Mouse (Mus musculus) liver, embryonic 14.5 days (tissue): ENCODE results near the gene Cldn20. TPM values are rescaled to one million over a fixed set of nuclear protein-coding genes. Genes with fewer than 3 reads are reported as not detected.
A peak's percentile ranks its signal among the peaks of the same experiment; 100 is the strongest.

ENCODE experiments used
- ATAC-seq: fragments of 200-750 bp; cut with Nextera tagmentation; 2 replicates; pipeline ENCODE4 v1.8.0; 2017; ENCODE audit warnings: moderate number of reproducible peaks, mild to moderate bottlenecking, moderate library complexity; ENCODE audit not compliant: insufficient read depth
- DNase-seq, 3 experiments: peaks; one replicate each; pipeline ENCODE4 v3.0.0-alpha.2; 2012 to 2013; ENCODE audit warnings: low read depth in 3 of 3, low spot score in 3 of 3
- H3K27ac ChIP-seq: fragments of 300-500 bp; sonication (generic); 2 replicates; pipeline ENCODE4 v1.5.1; 2014; ENCODE audit warnings: moderate library complexity, mild to moderate bottlenecking, control low read depth, inconsistent platforms
- H3K27me3 ChIP-seq: fragments of 300-500 bp; sonication (generic); 2 replicates; pipeline ENCODE4 v1.6.1; 2014; ENCODE audit warnings: mild to moderate bottlenecking, low read length, moderate library complexity; ENCODE audit not compliant: control insufficient read depth, insufficient read depth
- H3K36me3 ChIP-seq: fragments of 300-500 bp; sonication (generic); replicated peaks from 2 replicates; pipeline ENCODE4 v1.6.1; 2014; ENCODE audit warnings: low read depth; ENCODE audit not compliant: control insufficient read depth, insufficient read depth
- H3K4me1 ChIP-seq, 2 experiments: fragments of 200-500 bp in 1 of 2; fragments of 300-500 bp in 1 of 2; sonication (generic) in 1 of 2; replicated peaks; 2 replicates each; pipeline ENCODE4 v1.6.1; 2012 to 2014; ENCODE audit warnings: antibody characterized with exemption in 1 of 2, inconsistent platforms in 1 of 2, low read length in 1 of 2; ENCODE audit not compliant: control insufficient read depth in 2 of 2, insufficient read depth in 2 of 2
- H3K4me2 ChIP-seq: fragments of 300-500 bp; sonication (generic); 2 replicates; pipeline ENCODE4 v1.6.1; 2014; ENCODE audit warnings: low read depth, mild to moderate bottlenecking, control low read depth, moderate library complexity
- H3K4me3 ChIP-seq, 2 experiments: fragments of 200-500 bp in 1 of 2; fragments of 300-500 bp in 1 of 2; sonication (generic) in 1 of 2; 2 replicates each; pipeline ENCODE4 v1.5.1; 2012 to 2014; ENCODE audit warnings: low read depth in 2 of 2, low read length in 2 of 2, mild to moderate bottlenecking in 2 of 2, control low read depth in 1 of 2, inconsistent platforms in 1 of 2, moderate library complexity in 1 of 2; ENCODE audit not compliant: insufficient read depth in 1 of 2
- H3K9ac ChIP-seq: fragments of 300-500 bp; sonication (generic); replicated peaks from 2 replicates; pipeline ENCODE4 v1.6.1; 2014; ENCODE audit warnings: mild to moderate bottlenecking, control low read depth, moderate library complexity
- H3K9me3 ChIP-seq: fragments of 300-500 bp; sonication (generic); 2 replicates; pipeline ENCODE4 v1.6.1; 2016; ENCODE audit warnings: low read length, mixed read lengths; ENCODE audit not compliant: control insufficient read depth
- CTCF ChIP-seq: IDR thresholded peaks from 2 replicates; pipeline ENCODE4 v1.5.1; 2016; ENCODE audit warnings: antibody characterized with exemption, low read depth, control low read depth
- EP300 ChIP-seq: IDR thresholded peaks from 2 replicates; pipeline ENCODE4 v1.6.1; 2016; ENCODE audit warnings: antibody characterized with exemption, low read depth
- WGBS: fragments of 180-500 bp; shearing (Covaris S2); extraction: QIAGEN DNeasy Blood & Tissue Kit; methylation state at CpG from one replicate; pipeline ENCODE4 v1.1.7; 2014; ENCODE audit not compliant: insufficient replicate concordance; 5-methylcytosine and 5-hydroxymethylcytosine counted together
- polyA plus RNA-seq, 2 experiments: library from polyadenylated mRNA; depleted of rRNA in 1 of 2; stranded (reverse) in 1 of 2; unstranded in 1 of 2; fragments of >200 nt; fragmentation: Nextera tagmentation in 1 of 2; extraction: Ambion mirVana in 1 of 2; gene quantifications; 2 replicates each; pipeline versions ENCODE4 v1.2.1 to v1.2.3; 2012 to 2014

The Cldn20 gene
- polyA plus RNA-seq, 2 experiments, result 0.13 TPM; not detected in 1

- 50% methylated on average over 1 of the region's 1 CpGs for WGBS
- Histone ChIP-seq H3K36me3 (no peaks in the 10 kb centered on the region), H3K9me3 (no peaks in the 10 kb centered on the region), H3K27ac (no peak overlapping the region), H3K27me3 (no peaks in the 10 kb centered on the region), H3K4me2 (no peak overlapping the region), H3K4me3 (no peak overlapping the region), H3K4me1 (peaks cover 11 to 18% of the 10 kb centered on the region in 2 experiments), H3K9ac (no peak overlapping the region)
- no peak for DNase-seq
- TF ChIP-seq CTCF (no peak), EP300 (no peak)
- no peak for ATAC-seq
These were observed 713 bp upstream of the Cldn20 start for GRCm38 (mm10) chr17:3531641-3532040.

GRCm38 (mm10) chr17:3533425-3533824 lies 1.1 kb downstream of the Cldn20 start:
- peak; percentile 45; the same call in 1 of the 2 replicates for TF ChIP-seq CTCF
- TF ChIP-seq EP300, result no peak
- peaks cover 0 to 7% of the 10 kb centered on the region in 2 experiments; a peak in 2 of 4 replicates for H3K4me1 ChIP-seq
- WGBS, result 31% methylated on average over 1 of the region's 1 CpGs
- ATAC-seq, result no peak
- no peaks in the 10 kb centered on the region for H3K27me3 ChIP-seq
- no peak overlapping the region for H3K9ac ChIP-seq
- no peak overlapping the region for H3K4me2 ChIP-seq
- no peaks in the 10 kb centered on the region for H3K36me3 ChIP-seq
- H3K4me3 ChIP-seq, result no peak overlapping the region
- no peak for DNase-seq
- H3K9me3 ChIP-seq, result no peaks in the 10 kb centered on the region
- no peak overlapping the region for H3K27ac ChIP-seq

GRCm38 (mm10) chr17:3540304-3540703 lies 8.0 kb downstream of the Cldn20 start:
- H3K4me1 ChIP-seq, result no peaks in the 10 kb centered on the region
- no peaks in the 10 kb centered on the region for H3K27me3 ChIP-seq
- TF ChIP-seq EP300 (no peak), CTCF (no peak)
- no peaks in the 10 kb centered on the region for H3K9me3 ChIP-seq
- no peak overlapping the region for H3K4me3 ChIP-seq
- H3K9ac ChIP-seq, result no peak overlapping the region
- ATAC-seq, result no peak
- DNase-seq, result no peak
- no peak overlapping the region for H3K4me2 ChIP-seq
- WGBS, result 71% methylated on average over 2 of the region's 2 CpGs
- H3K36me3 ChIP-seq, result no peaks in the 10 kb centered on the region; the same call in 1 of the 2 replicates
- no peak overlapping the region for H3K27ac ChIP-seq

GRCm38 (mm10) chr17:3541033-3541432 lies 8.7 kb downstream of the Cldn20 start:
- Histone ChIP-seq H3K36me3 (no peaks in the 10 kb centered on the region; the same call in 1 of the 2 replicates), H3K4me3 (no peak overlapping the region), H3K27me3 (no peaks in the 10 kb centered on the region), H3K4me1 (no peaks in the 10 kb centered on the region), H3K9ac (no peak overlapping the region), H3K9me3 (no peaks in the 10 kb centered on the region), H3K4me2 (no peak overlapping the region), H3K27ac (no peak overlapping the region)
- no peak for DNase-seq
- TF ChIP-seq EP300, result no peak
- TF ChIP-seq CTCF, result no peak
- WGBS, result 76% methylated on average over 5 of the region's 5 CpGs
- ATAC-seq, result no peak

GRCm38 (mm10) chr17:3547725-3548124 lies 15.4 kb downstream of the Cldn20 start:
- WGBS, result 60% methylated on average over 7 of the region's 7 CpGs

More at GRCm38 (mm10) chr17:3547725-3548124, 15.4 kb downstream of the Cldn20 start:
- Histone ChIP-seq H3K27me3 (no peaks in the 10 kb centered on the region), H3K9ac (no peak overlapping the region), H3K27ac (no peak overlapping the region), H3K4me3 (no peak overlapping the region), H3K4me1 (no peaks in the 10 kb centered on the region), H3K9me3 (no peaks in the 10 kb centered on the region), H3K4me2 (no peak overlapping the region), H3K36me3 (no peaks in the 10 kb centered on the region; the same call in 1 of the 2 replicates)
- no peak for ATAC-seq
- TF ChIP-seq CTCF, result no peak
- no peak for TF ChIP-seq EP300
- no peak for DNase-seq
